Mouse (Mus musculus) CH12.LX (cell line): ENCODE data around the gene L3mbtl2. TPM values are rescaled to one million over a fixed set of nuclear protein-coding genes. Genes with fewer than 3 reads are reported as not detected.
A peak's percentile ranks its signal among the peaks of the same experiment; 100 is the strongest.

Experiments used
- DNase-seq: peaks from one replicate; pipeline ENCODE4 v3.0.0-alpha.2; 2013; ENCODE audit errors: extremely low read depth
- H3K27ac ChIP-seq: 2 replicates; pipeline ENCODE4 v1.5.1; 2012; ENCODE audit warnings: low read depth, mild to moderate bottlenecking, control low read depth, moderate library complexity; ENCODE audit not compliant: insufficient read depth
- H3K27me3 ChIP-seq: replicated peaks from 2 replicates; pipeline ENCODE3; 2012; ENCODE audit warnings: inconsistent platforms
- H3K36me3 ChIP-seq, 2 experiments: replicated peaks in 1 of 2; 2 replicates each; pipeline versions ENCODE3 to v1.6.1; 2012; ENCODE audit warnings: inconsistent platforms in 1 of 2, low read length in 1 of 2, mild to moderate bottlenecking in 1 of 2, mixed read lengths in 1 of 2, moderate library complexity in 1 of 2; ENCODE audit not compliant: control insufficient read depth in 1 of 2, insufficient read depth in 1 of 2
- H3K4me1 ChIP-seq, 2 experiments: 2 replicates each; pipeline ENCODE4 v1.6.1; 2012; ENCODE audit warnings: inconsistent platforms in 1 of 2, moderate library complexity in 1 of 2; ENCODE audit not compliant: insufficient read depth in 2 of 2, control insufficient read depth in 1 of 2
- H3K4me2 ChIP-seq: 2 replicates; pipeline ENCODE4 v1.6.1; 2012; ENCODE audit warnings: low read depth, mild to moderate bottlenecking, control low read depth; ENCODE audit not compliant: poor library complexity, insufficient read depth, severe bottlenecking
- H3K4me3 ChIP-seq, 3 experiments: fragments of 150-350 bp in 1 of 3; sonication (generic) in 1 of 3; replicated peaks in 1 of 3; 2 replicates each; pipeline versions ENCODE3 to v1.5.1; 2011 to 2012; ENCODE audit warnings: low read depth in 2 of 3, low read length in 2 of 3, mild to moderate bottlenecking in 2 of 3, moderate library complexity in 2 of 3, control low read depth in 1 of 3, improper control_type of control experiment in 1 of 3, inconsistent platforms in 1 of 3, mixed read lengths in 1 of 3; ENCODE audit not compliant: poor library complexity in 1 of 3
- H3K79me2 ChIP-seq: replicated peaks from 2 replicates; pipeline ENCODE4 v1.6.1; 2012; ENCODE audit warnings: mild to moderate bottlenecking, moderate library complexity; ENCODE audit not compliant: control insufficient read depth, poor library complexity, insufficient read depth, severe bottlenecking; ENCODE audit errors: extremely low read depth
- H3K9ac ChIP-seq: 2 replicates; pipeline ENCODE4 v1.6.1; 2012; ENCODE audit warnings: low read depth, mild to moderate bottlenecking, control low read depth, moderate library complexity; ENCODE audit not compliant: insufficient read depth
- H3K9me3 ChIP-seq: replicated peaks from 2 replicates; pipeline ENCODE3; 2012; ENCODE audit warnings: low read length, inconsistent platforms, mixed read lengths
- BHLHE40 ChIP-seq: IDR thresholded peaks from 2 replicates; pipeline ENCODE4 v1.6.1; 2011; ENCODE audit warnings: mild to moderate bottlenecking, low read depth, low read length, improper control_type of control experiment
- CHD1 ChIP-seq: IDR thresholded peaks from 2 replicates; pipeline ENCODE4 v1.6.1; 2012; ENCODE audit warnings: low read depth, low read length, improper control_type of control experiment, inconsistent platforms
- CTCF ChIP-seq, 2 experiments: IDR thresholded peaks in 1 of 2; conservative IDR thresholded peaks in 1 of 2; 2 replicates each; pipeline ENCODE4 v1.5.1; 2011 to 2012; ENCODE audit warnings: low read depth in 2 of 2, low read length in 2 of 2, improper control_type of control experiment in 1 of 2, inconsistent platforms in 1 of 2, mild to moderate bottlenecking in 1 of 2, moderate library complexity in 1 of 2
- MXI1 ChIP-seq: IDR thresholded peaks from 2 replicates; pipeline ENCODE4 v1.6.1; 2011; ENCODE audit warnings: mild to moderate bottlenecking, low read depth, low read length, improper control_type of control experiment
- PAX5 ChIP-seq: IDR thresholded peaks from 2 replicates; pipeline ENCODE4 v1.6.1; 2012; ENCODE audit warnings: low read length, inconsistent platforms, mixed read lengths
- RAD21 ChIP-seq: IDR thresholded peaks from 2 replicates; pipeline ENCODE4 v1.6.1; 2011; ENCODE audit warnings: low read depth, mild to moderate bottlenecking, low read length, improper control_type of control experiment, moderate library complexity
- RCOR1 ChIP-seq: conservative IDR thresholded peaks from 2 replicates; pipeline ENCODE4 v1.6.1; 2012; ENCODE audit warnings: low read depth, mild to moderate bottlenecking, inconsistent platforms, low read length, improper control_type of control experiment
- SMC3 ChIP-seq: IDR thresholded peaks from 2 replicates; pipeline ENCODE4 v1.6.1; 2011; ENCODE audit warnings: low read depth, low read length, improper control_type of control experiment
- dilution Hi-C: fragments of 300-500 bp; cut with MboI; formaldehyde crosslinking; loops from 2 replicates; pipeline ENCODE4 v1.14.3; 2020; ENCODE audit warnings: low sequenced_read_pairs; ENCODE audit not compliant: extremely low pct_unique_long_range_greater_than_20kb, extremely low pct_ligation_motif_present
- in situ Hi-C: fragments of 300-500 bp; cut with MboI; formaldehyde crosslinking; loops from 3 replicates; pipeline ENCODE4 v1.14.3; 2019; ENCODE audit warnings: low sequenced_read_pairs, low pct_ligation_motif_present, low pct_unique_long_range_greater_than_20kb, mixed read lengths
- polyA plus RNA-seq: library from polyadenylated mRNA; unstranded; fragments of >175 nt; gene quantifications from 2 replicates; pipeline ENCODE4 v1.2.1, GENCODE M21; 2012; ENCODE audit warnings: low read depth; ENCODE audit not compliant: insufficient read length
- total RNA-seq, 2 experiments: library from RNA; depleted of rRNA; stranded (reverse); fragments of 300-350 nt in 1 of 2; fragments of >200 nt in 1 of 2; gene quantifications; 2 replicates each; pipeline ENCODE4 v1.2.3; 2012 to 2014

L3mbtl2 gene
- total and polyA plus RNA-seq, 3 experiments: 26.4 to 40.0 (median 29.7) TPM

DNA sequence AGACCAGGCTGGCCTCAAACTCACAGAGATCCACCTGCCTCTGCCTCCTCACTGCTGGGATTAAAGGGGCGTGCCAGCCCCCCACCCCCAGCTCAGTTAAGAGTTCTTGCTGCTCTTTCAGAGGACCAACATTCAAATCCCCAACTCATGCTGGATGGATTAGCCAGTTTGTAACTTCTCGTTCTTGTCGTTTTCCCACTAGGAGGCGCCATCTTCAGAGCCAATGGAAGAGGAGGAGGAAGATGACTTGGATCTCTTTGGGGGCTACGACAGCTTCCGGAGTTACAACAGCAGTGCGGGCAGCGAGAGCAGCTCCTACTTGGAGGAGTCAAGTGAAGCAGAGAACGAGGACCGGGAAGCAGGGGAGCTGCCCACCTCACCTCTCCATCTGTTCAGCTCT is 3.3 kb downstream of the L3mbtl2 start:
- Histone ChIP-seq H3K9me3 (no peaks in the 10 kb centered on the region), H3K36me3 (peaks cover 39 to 45% of the 10 kb centered on the region in 2 experiments), H3K4me1 (peaks cover 0 to 13% of the 10 kb centered on the region in 2 experiments; a peak in 2 of 4 replicates), H3K79me2 (peaks cover 20% of the 10 kb centered on the region), H3K27me3 (no peaks in the 10 kb centered on the region), H3K9ac (no peak overlapping the region), H3K27ac (no peak overlapping the region), H3K4me2 (no peak overlapping the region), H3K4me3 (no peak overlapping the region)
- TF ChIP-seq BHLHE40 (no peak), CTCF (conservative IDR thresholded peaks at IDR 0.05 in 1 of 2, IDR thresholded peaks at IDR 0.05 in 1 of 2; ENCODE audit: low read depth in 2 of 2, low read length in 2 of 2) (peak in 1 of 2 experiments; percentile 37; a peak in 2 of 4 replicates)
- dilution Hi-C loops (no loop called here), in situ Hi-C loops (no loop called here)
- peak; percentile 17 for DNase-seq

DNA sequence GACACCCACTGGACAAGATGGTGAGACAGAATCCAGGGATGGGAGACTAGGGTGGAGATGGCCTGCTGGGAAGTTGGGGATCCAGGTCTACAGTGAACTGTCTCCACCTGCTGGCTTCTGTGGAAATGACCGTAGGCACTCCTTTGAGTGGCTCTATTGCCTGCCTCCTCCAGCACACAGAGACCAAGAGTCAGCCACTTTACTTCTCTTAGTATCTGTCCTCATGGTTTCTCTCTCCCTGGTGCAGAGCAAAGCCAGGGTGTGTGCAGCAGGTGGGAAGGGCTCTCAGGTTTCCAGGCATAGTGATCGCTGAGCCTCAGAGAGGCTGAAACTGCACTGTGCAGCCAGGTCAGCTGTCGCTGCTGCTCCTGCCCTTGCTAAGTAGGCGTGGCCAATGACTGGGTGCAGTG is 6.5 kb downstream of the L3mbtl2 start:
- no peaks in the 10 kb centered on the region for H3K27me3 ChIP-seq
- no peaks in the 10 kb centered on the region for H3K9me3 ChIP-seq
- no peak overlapping the region for H3K9ac ChIP-seq
- dilution Hi-C loops (no loop called here), in situ Hi-C loops (no loop called here)
- peak; percentile 37 for DNase-seq
- H3K79me2 ChIP-seq: peaks cover 10% of the 10 kb centered on the region
- H3K4me2 ChIP-seq: no peak overlapping the region
- no peak overlapping the region for H3K4me3 ChIP-seq
- H3K27ac ChIP-seq: no peak overlapping the region
- TF ChIP-seq SMC3 (peak; percentile 57), RCOR1 (no peak), PAX5 (no peak), CTCF (conservative IDR thresholded peaks at IDR 0.05 in 1 of 2, IDR thresholded peaks at IDR 0.05 in 1 of 2; ENCODE audit: low read depth in 2 of 2, low read length in 2 of 2) (peak in 1 of 2 experiments; percentile 77; a peak in 3 of 4 replicates), RAD21 (peak; percentile 73)
- H3K4me1 ChIP-seq: peaks cover 0 to 6% of the 10 kb centered on the region in 2 experiments; a peak in 1 of 4 replicates
- H3K36me3 ChIP-seq: peaks cover 48 to 68% of the 10 kb centered on the region in 2 experiments

DNA sequence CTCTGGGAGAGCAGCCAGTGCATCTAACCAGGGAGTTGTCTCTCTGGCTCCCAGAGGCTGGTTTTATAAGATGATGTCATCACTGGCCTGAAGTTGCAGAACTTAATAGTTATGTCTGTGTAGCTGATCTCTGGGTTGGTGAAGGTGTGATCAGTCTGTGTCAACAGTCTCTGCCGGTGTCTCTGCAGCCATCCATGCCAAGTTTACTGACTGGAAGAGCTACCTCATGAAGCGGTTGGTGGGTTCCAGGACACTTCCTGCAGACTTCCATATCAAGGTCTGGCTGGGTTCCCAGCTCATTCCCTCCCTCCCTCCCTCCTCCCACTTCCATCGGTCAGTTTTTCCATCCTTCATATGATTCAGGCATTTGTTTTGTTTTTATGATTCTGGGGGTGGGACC is 12.9 kb downstream of the L3mbtl2 start:
- Histone ChIP-seq H3K36me3 (peaks cover 45 to 80% of the 10 kb centered on the region in 2 experiments), H3K9ac (no peak overlapping the region), H3K4me2 (no peak overlapping the region), H3K4me1 (no peaks in the 10 kb centered on the region), H3K9me3 (no peaks in the 10 kb centered on the region), H3K27ac (no peak overlapping the region), H3K4me3 (no peak overlapping the region), H3K27me3 (no peaks in the 10 kb centered on the region), H3K79me2 (no peaks in the 10 kb centered on the region)
- TF ChIP-seq BHLHE40 (no peak), MXI1 (no peak), CHD1 (no peak)
- DNase-seq: no peak
- dilution Hi-C loops: no loop called here
- in situ Hi-C loops: no loop called here
